Mouse (Mus musculus): ENCODE results near the gene Bag6. TPM values are rescaled to one million over a fixed set of nuclear protein-coding genes. Genes with fewer than 3 reads are reported as not detected.
"Not testable (repeated sequence)": the region's sequence is repeated elsewhere in the genome, so short reads cannot be mapped to it uniquely, and the experiment has no call there.

The Bag6 gene
- polyA plus RNA-seq, 1 experiment from 2014 or later: 75.7 TPM

DNA sequence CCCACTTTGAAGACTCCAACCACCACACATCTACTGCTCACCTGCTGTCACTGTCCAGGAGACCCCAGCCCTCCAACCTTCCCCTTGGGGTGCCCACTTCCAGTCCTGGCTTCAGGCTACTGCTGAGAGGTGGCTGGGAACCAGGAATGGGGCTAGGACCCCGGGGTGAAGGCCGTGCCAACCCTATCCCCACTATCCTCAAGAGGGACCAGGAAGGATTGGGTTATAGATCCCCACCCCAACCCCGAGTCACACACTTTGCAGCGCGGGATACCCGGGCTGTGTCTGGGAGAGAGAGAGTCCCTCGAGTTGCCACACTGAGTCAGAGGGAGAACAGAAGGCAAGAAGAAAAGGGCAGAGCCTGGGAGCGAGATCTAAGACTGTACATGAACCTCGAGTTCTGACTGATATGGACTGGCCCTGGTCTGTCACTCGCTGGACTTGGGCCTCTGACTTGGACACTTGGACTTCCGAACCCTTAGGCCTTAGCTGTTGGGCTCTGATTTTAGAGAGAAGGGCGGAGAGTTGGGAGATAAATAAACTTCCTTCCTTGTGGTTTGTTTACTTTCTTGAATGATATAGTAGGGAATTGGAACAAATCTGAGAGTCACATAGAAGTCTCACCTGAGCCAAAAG lies 10.6 kb upstream of the Bag6 start:
- H3K9me3 ChIP-seq (replicated peaks; ENCODE audit: control insufficient read depth, low read length, poor library complexity, severe bottlenecking); H3K4me2 ChIP-seq (ENCODE audit: low read length); ATAC-seq; H3K9ac ChIP-seq (ENCODE audit: low read depth, low read length); H3K4me3 ChIP-seq (ENCODE audit: low read depth, low read length); H3K36me3 ChIP-seq (ENCODE audit: control insufficient read depth, insufficient read depth, low read length); H3K27ac ChIP-seq (ENCODE audit: low read length); H3K27me3 ChIP-seq (ENCODE audit: control insufficient read depth, insufficient read depth, low read depth, low read length): not testable (repeated sequence)
- 95% methylated on average over 12 of the region's 12 CpGs for WGBS
- H3K4me1 ChIP-seq (ENCODE audit: control insufficient read depth, insufficient read depth, low read length): peaks cover 33% of the 10 kb centered on the region

DNA sequence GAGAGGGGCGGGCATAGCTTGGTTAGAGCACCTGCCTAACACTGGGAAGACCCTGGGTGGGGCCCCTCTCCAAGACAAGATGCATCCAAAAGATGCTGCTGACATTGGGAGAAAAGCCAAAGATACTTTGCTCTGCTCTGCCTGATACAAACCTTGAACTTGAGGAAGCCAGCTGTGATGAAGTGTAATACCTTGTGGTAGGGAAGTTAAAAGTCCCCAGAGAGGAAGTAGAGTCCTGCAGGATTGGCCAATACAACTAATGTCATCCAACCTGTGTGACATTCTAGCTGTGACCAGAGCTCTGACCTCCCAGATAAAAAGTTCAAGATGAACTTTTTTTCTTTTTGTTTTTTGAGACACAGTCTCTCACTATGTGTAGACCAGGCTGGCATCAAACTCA lies 9.9 kb upstream of the Bag6 start:
- no peak overlapping the region for H3K4me2 ChIP-seq (ENCODE audit: low read length)
- WGBS: 90% methylated on average over 1 of the region's 1 CpGs
- H3K4me1 ChIP-seq (ENCODE audit: control insufficient read depth, insufficient read depth, low read length): peaks cover 28% of the 10 kb centered on the region
- no peak overlapping the region for H3K4me3 ChIP-seq (ENCODE audit: low read depth, low read length)
- H3K27ac ChIP-seq (ENCODE audit: low read length): no peak overlapping the region
- no peaks in the 10 kb centered on the region for H3K36me3 ChIP-seq (ENCODE audit: control insufficient read depth, insufficient read depth, low read length)
- no peak for ATAC-seq
- H3K27me3 ChIP-seq (ENCODE audit: control insufficient read depth, insufficient read depth, low read depth, low read length): no peaks in the 10 kb centered on the region
- no peak overlapping the region for H3K9ac ChIP-seq (ENCODE audit: low read depth, low read length)
- no peaks in the 10 kb centered on the region for H3K9me3 ChIP-seq (replicated peaks; ENCODE audit: control insufficient read depth, low read length, poor library complexity, severe bottlenecking)

DNA sequence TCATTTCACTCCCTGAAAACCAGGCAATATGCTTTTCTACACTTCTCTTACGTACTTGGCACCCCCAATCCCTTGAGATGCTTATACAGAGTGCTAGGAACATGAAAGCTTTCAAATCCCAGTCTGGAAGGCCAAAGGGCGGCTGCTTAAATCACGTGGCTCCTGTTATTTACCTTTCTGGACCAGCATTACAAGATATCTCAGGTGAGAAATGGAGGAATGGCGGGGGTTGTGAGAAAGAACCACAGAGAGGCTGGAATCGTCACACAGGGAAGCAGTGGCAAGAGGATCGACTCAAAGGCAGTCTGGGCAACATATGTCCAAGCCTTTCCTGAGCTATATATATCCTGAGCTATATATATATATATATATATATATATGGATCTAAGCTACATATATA lies 9.4 kb upstream of the Bag6 start:
- Histone ChIP-seq H3K36me3 (ENCODE audit: control insufficient read depth, insufficient read depth, low read length) (no peaks in the 10 kb centered on the region), H3K4me2 (ENCODE audit: low read length) (peak overlapping the region; percentile 76), H3K9me3 (replicated peaks; ENCODE audit: control insufficient read depth, low read length, poor library complexity, severe bottlenecking) (no peaks in the 10 kb centered on the region), H3K27me3 (ENCODE audit: control insufficient read depth, insufficient read depth, low read depth, low read length) (no peaks in the 10 kb centered on the region), H3K27ac (ENCODE audit: low read length) (no peak overlapping the region), H3K9ac (ENCODE audit: low read depth, low read length) (peak overlapping the region; percentile 88), H3K4me3 (ENCODE audit: low read depth, low read length) (peak overlapping the region; percentile 74), H3K4me1 (ENCODE audit: control insufficient read depth, insufficient read depth, low read length) (peaks cover 23% of the 10 kb centered on the region)
- 32% methylated on average over 6 of the region's 6 CpGs for WGBS
- ATAC-seq: no peak

DNA sequence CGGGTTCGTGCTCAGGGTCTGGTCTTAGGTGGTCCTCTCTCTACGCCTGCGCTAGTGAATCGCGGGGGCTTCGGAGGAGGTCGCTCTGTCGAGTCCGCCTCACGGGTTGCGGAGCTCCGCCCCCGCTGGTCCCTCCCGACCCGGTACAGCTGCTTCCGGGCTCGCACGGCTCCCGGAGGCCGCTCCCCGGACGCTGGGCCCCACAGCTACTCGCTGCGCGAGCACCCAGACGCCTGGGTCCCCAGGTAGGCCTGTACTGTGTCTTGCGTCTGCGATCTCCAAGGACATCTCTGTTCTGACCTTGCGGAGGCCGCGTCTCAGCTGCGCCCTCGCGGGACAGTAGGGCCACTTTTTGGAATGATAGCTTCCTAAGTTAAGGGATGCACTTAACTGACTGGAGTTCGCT lies 8.8 kb upstream of the Bag6 start, which contains the start of gene D17H6S53E:
TSS of gene D17H6S53E (plus strand) at position 168 of the 406 bp plus-strand sequence.
- peak; percentile 27 for ATAC-seq
- Histone ChIP-seq H3K27me3 (ENCODE audit: control insufficient read depth, insufficient read depth, low read depth, low read length) (no peaks in the 10 kb centered on the region), H3K4me3 (ENCODE audit: low read depth, low read length) (peak within 1 kb of the TSS; percentile 74), H3K9me3 (replicated peaks; ENCODE audit: control insufficient read depth, low read length, poor library complexity, severe bottlenecking) (no peaks in the 10 kb centered on the region), H3K36me3 (ENCODE audit: control insufficient read depth, insufficient read depth, low read length) (no peaks in the 10 kb centered on the region), H3K9ac (ENCODE audit: low read depth, low read length) (peak within 1 kb of the TSS; percentile 88), H3K4me1 (ENCODE audit: control insufficient read depth, insufficient read depth, low read length) (peaks cover 23% of the 10 kb centered on the region), H3K27ac (ENCODE audit: low read length) (peak within 1 kb of the TSS; percentile 77), H3K4me2 (ENCODE audit: low read length) (peak within 1 kb of the TSS; percentile 76)
- under 1% methylated on average over 36 of the region's 36 CpGs for WGBS

DNA sequence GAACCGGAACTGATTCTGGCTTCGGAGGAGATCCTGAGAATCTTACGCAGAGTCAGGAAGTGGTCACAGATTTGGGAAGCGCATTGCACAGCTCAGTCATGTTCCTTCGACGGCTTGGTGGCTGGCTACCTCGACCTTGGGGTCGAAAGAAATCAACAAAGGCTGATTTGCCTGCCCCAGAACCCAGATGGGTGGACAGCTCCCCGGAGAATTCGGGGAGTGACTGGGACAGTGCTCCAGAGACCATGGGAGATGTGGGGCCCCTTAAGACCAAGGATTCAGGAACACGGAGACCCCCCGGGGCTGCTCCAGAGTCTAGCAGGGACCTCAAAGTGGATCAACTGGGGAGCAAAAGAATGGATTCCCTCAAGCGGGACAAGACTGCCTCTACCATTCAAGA lies 8.0 kb upstream of the Bag6 start:
- no peaks in the 10 kb centered on the region for H3K9me3 ChIP-seq (replicated peaks; ENCODE audit: control insufficient read depth, low read length, poor library complexity, severe bottlenecking)
- H3K4me2 ChIP-seq (ENCODE audit: low read length): peak overlapping the region; percentile 76
- no peak for ATAC-seq
- peaks cover 23% of the 10 kb centered on the region for H3K4me1 ChIP-seq (ENCODE audit: control insufficient read depth, insufficient read depth, low read length)
- no peaks in the 10 kb centered on the region for H3K27me3 ChIP-seq (ENCODE audit: control insufficient read depth, insufficient read depth, low read depth, low read length)
- H3K4me3 ChIP-seq (ENCODE audit: low read depth, low read length): peak overlapping the region; percentile 74
- WGBS: 70% methylated on average over 13 of the region's 13 CpGs
- no peaks in the 10 kb centered on the region for H3K36me3 ChIP-seq (ENCODE audit: control insufficient read depth, insufficient read depth, low read length)
- peak overlapping the region; percentile 88 for H3K9ac ChIP-seq (ENCODE audit: low read depth, low read length)
- H3K27ac ChIP-seq (ENCODE audit: low read length): no peak overlapping the region

DNA sequence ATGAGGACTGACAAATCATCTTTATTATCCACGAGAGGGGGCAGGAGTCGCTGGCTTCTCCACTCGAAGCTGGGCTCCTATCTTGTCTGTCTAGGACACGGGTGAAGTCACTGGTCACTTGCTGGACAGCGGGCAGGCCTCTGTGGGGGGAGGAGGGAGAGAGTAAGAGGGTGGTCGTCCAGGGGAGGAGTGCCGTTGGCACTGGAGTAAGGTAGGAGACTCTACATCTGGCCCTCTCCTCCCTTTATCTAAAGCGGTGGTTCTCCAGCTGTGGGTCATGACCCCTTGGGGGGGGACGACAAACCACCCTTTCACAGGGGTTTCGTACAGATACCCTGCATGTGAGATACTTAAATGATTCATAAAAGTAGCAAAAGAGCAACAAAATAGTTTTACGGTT lies 6.0 kb upstream of the Bag6 start:
- Histone ChIP-seq H3K36me3 (ENCODE audit: control insufficient read depth, insufficient read depth, low read length) (no peaks in the 10 kb centered on the region), H3K27me3 (ENCODE audit: control insufficient read depth, insufficient read depth, low read depth, low read length) (no peaks in the 10 kb centered on the region), H3K4me3 (ENCODE audit: low read depth, low read length) (no peak overlapping the region), H3K4me2 (ENCODE audit: low read length) (no peak overlapping the region), H3K27ac (ENCODE audit: low read length) (no peak overlapping the region), H3K9ac (ENCODE audit: low read depth, low read length) (no peak overlapping the region), H3K9me3 (replicated peaks; ENCODE audit: control insufficient read depth, low read length, poor library complexity, severe bottlenecking) (no peaks in the 10 kb centered on the region), H3K4me1 (ENCODE audit: control insufficient read depth, insufficient read depth, low read length) (peaks cover 21% of the 10 kb centered on the region)
- WGBS: 72% methylated on average over 11 of the region's 11 CpGs
- no peak for ATAC-seq

DNA sequence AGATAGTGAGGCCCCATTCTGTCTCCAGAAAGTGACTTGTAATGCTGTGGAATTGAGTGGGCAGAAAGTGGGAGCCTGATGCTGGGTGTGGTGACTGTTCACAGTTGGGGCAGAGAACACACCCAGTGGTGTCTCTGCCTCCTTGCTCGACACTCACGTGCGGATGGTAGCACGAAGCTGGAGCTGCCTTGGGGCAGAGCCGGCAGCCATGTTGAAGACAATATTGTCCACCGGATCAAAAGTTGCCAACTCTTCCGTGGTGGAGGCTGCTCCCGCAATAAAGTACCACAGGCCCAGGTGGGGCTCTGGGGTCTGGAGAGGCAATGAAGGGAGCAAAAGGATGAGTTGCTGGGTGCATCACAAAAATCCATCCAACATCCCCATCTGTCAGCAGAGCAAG lies 3.9 kb upstream of the Bag6 start:
- ATAC-seq: no peak
- no peaks in the 10 kb centered on the region for H3K36me3 ChIP-seq (ENCODE audit: control insufficient read depth, insufficient read depth, low read length)

DNA sequence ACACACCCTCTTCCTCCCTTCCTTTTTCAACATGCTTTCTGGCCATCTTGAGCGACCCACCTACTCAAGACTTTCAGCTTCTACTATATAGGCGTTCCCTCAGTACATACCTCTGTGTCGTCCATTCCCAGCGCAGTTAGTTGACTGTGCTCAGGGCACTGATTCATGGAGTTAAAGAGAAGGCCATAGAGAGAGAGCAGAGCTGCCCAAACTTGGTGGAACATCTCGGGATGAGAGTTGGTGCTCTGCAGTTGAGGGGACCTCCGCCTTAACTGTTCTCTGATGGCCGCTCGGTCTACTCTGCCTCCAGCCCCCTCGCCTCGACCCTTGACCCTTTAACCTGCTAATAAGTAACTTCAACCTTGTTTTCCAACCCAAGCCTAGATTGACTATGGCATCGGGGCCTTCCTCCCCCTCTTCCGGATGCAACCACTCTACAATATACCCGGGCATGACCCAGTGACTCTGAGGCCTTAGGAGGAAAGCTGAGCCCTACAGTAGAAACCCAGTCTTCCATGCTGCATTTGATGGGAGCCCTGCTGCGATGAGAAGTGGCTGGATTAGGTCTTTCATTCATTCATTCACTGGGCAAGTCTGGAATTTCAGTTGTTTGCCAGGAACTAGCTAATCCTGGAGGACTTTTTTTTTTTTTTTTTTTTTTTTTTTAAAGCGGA lies 3.3 kb upstream of the Bag6 start, which contains the start of gene Apom:
TSS of gene Apom (minus strand) at position 551 of the 674 bp plus-strand sequence.
- no peak within 1 kb of the TSS for H3K4me3 ChIP-seq (ENCODE audit: low read depth, low read length)
- no peak within 1 kb of the TSS for H3K4me2 ChIP-seq (ENCODE audit: low read length)
- H3K27ac ChIP-seq (ENCODE audit: low read length): no peak within 1 kb of the TSS
- no peaks in the 10 kb centered on the region for H3K36me3 ChIP-seq (ENCODE audit: control insufficient read depth, insufficient read depth, low read length)
- H3K27me3 ChIP-seq (ENCODE audit: control insufficient read depth, insufficient read depth, low read depth, low read length): no peaks in the 10 kb centered on the region
- no peak for ATAC-seq
- no peaks in the 10 kb centered on the region for H3K9me3 ChIP-seq (replicated peaks; ENCODE audit: control insufficient read depth, low read length, poor library complexity, severe bottlenecking)
- no peak within 1 kb of the TSS for H3K9ac ChIP-seq (ENCODE audit: low read depth, low read length)
- 85% methylated on average over 15 of the region's 15 CpGs for WGBS
- H3K4me1 ChIP-seq (ENCODE audit: control insufficient read depth, insufficient read depth, low read length): peaks cover 19% of the 10 kb centered on the region

More for the DNA sequence above, 3.9 kb upstream of the Bag6 start:
- Histone ChIP-seq H3K4me2 (ENCODE audit: low read length) (no peak overlapping the region), H3K4me3 (ENCODE audit: low read depth, low read length) (no peak overlapping the region), H3K27ac (ENCODE audit: low read length) (no peak overlapping the region), H3K4me1 (ENCODE audit: control insufficient read depth, insufficient read depth, low read length) (peaks cover 17% of the 10 kb centered on the region), H3K9ac (ENCODE audit: low read depth, low read length) (no peak overlapping the region), H3K9me3 (replicated peaks; ENCODE audit: control insufficient read depth, low read length, poor library complexity, severe bottlenecking) (no peaks in the 10 kb centered on the region), H3K27me3 (ENCODE audit: control insufficient read depth, insufficient read depth, low read depth, low read length) (no peaks in the 10 kb centered on the region)
- 91% methylated on average over 8 of the region's 8 CpGs for WGBS

DNA sequence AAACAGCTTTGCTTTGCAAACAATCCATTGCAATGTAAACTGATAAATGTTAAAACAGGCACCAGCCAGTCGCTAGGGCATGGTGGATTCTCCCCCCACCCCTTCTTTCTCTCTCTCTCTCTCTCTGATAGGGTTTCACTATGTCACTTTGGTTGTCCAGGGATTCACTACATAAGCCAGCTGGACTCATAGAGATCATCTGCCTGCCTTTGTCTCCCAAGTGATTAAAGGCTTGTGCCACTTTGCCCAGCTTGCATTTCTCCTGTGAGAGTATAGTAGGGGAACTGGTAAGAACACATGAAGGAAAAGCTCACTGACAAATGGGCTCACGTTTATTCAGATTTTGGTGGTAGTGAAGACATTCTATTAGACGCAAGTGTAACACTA lies 2.8 kb upstream of the Bag6 start:
- H3K9ac ChIP-seq (ENCODE audit: low read depth, low read length): no peak overlapping the region
- 76% methylated on average over 3 of the region's 3 CpGs for WGBS
- no peak for ATAC-seq
- H3K27ac ChIP-seq (ENCODE audit: low read length): no peak overlapping the region
- no peaks in the 10 kb centered on the region for H3K9me3 ChIP-seq (replicated peaks; ENCODE audit: control insufficient read depth, low read length, poor library complexity, severe bottlenecking)
- no peak overlapping the region for H3K4me2 ChIP-seq (ENCODE audit: low read length)
- H3K4me1 ChIP-seq (ENCODE audit: control insufficient read depth, insufficient read depth, low read length): peaks cover 19% of the 10 kb centered on the region
- H3K27me3 ChIP-seq (ENCODE audit: control insufficient read depth, insufficient read depth, low read depth, low read length): no peaks in the 10 kb centered on the region
- no peak overlapping the region for H3K4me3 ChIP-seq (ENCODE audit: low read depth, low read length)
- H3K36me3 ChIP-seq (ENCODE audit: control insufficient read depth, insufficient read depth, low read length): no peaks in the 10 kb centered on the region

Measured in midbrain, embryonic 16.5 days (tissue).